Mouse (Mus musculus) urinary bladder, postnatal 10 days (tissue): ENCODE data around the gene Tlk1.

Source experiments
- DNase-seq: peaks from one replicate; pipeline ENCODE4 v3.0.0; 2022; ENCODE audit warnings: low spot score

Tlk1 gene

DNA sequence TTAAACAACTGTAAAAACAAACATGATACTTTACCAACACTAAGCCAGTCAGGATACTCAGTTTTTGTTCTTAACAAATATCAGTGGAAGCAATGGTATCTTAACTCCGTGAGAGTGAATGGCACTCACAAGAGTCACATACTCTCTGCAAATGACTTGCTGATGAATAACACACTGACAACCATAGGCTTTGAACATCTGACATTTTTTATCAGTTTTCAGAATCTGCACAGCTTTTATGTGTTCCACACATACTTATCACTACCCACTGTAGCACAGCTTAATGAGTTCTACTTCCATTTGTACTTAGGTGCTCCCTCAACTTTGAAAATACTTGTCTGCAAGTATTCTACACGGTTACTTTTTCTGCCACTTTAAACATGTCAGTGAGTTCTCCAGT, 35.3 kb downstream of the Tlk1 start:
- no peak for DNase-seq

DNA sequence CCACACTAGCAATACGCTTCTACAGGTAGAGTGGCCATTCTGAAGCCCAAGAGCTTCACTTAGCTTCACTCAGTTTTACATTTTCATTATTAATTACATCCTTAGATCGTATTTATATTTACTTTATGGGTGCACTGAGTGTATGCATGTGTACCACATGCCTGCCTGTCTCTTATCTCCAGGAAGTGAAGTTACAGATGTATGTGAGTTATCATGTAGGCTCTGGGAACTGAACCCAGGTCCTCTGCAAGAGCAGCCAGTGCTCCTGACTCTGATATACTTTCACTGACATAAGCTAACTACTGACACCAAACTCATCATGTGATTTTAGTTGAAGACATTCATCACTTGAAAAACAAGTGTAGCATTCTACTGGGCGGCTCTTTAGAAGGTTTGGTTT, 36.2 kb downstream of the Tlk1 start:
- DNase-seq: no peak

DNA sequence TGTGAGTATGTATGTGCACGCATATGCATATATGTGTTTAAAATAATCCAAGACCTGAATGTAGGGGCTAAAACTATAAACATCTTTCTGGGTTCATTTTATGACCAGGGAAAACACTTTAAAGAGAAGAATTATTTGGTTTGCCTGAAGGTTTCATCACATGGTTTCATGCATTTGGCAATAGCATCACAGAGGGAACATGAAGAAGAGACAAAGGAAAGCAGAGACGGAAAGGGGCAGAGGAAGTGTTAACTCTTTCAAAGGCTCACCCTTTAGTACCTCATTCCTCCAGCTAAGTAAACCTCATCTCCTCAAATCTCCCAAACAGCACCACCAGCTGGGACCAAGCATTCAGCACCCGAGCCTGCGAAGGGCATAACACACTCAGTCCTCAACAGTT, 41.1 kb downstream of the Tlk1 start:
- DNase-seq: no peak

DNA sequence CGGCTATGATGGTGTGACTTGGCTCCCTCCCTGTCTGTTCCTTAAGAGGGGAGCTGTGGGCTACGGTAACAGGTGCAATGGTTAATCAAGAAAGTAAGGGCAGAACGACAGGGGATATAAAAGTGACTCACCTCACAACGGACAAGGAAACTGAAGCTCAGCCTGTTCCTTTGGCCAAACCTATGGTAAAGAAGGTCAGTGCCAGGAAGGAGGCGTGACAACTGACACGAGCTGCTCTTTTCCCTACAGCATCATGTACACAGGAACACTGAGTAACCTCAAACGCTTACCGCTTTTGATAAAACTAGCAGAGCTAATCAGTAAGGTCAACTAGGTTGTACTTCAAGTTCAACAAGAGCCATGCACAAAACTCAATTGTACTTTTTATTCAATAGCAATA, 42.0 kb downstream of the Tlk1 start:
- no peak for DNase-seq

DNA sequence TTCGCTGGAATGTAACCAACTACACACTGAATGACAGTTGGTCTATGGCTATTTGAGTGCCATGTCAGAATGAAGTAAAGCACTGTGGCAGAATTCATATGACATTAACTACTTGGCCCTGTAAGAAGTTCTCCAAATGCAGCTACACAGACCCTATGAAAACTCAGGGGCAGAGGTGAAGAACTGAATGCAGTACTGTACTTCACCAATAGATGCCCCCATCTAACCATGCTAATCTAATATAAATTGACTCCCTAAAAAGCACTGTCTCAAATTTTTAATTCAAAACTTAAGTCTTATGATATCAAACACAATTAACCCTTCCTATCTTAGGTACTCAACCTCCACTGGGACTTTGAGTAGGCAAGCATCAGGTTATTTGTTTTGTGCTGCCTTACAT, 45.9 kb downstream of the Tlk1 start:
- no peak for DNase-seq

DNA sequence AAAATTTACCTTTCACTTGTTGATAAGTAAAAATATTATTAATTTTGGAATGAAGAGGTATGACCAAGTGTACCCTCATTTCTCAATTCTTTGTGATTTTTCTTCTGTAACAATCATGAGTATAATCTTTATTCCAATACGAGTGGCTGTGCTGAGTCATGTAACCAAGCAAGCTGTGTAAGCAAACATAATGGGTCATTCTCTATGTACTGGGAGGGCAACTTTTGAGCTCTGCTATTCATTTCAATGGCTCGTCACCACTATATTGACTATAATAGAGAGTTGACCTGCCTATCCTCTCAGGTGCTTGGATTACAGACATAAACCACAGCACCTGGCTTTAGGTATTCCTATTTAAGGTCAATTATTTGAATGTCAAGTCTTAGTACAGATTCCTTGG, 48.8 kb downstream of the Tlk1 start:
- no peak for DNase-seq

DNA sequence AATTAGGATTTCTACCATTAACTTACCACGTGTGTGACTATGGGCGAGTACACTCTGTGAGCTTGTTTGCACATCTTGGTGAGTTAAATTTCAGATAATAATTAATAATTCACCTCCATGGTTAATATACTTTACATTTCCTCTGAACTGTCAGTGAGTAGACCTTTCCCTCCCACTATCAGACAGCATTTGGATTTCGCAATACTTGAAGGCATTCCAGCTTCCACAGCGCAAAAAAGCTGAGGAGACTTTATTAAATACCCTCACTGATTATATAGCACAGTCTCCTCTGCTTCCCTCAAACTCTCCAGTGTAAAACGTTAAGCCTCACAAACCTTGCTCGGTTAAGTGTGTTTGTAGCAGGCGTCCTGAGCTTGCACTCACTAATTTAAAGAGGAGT, 60.8 kb downstream of the Tlk1 start:
- DNase-seq: no peak

DNA sequence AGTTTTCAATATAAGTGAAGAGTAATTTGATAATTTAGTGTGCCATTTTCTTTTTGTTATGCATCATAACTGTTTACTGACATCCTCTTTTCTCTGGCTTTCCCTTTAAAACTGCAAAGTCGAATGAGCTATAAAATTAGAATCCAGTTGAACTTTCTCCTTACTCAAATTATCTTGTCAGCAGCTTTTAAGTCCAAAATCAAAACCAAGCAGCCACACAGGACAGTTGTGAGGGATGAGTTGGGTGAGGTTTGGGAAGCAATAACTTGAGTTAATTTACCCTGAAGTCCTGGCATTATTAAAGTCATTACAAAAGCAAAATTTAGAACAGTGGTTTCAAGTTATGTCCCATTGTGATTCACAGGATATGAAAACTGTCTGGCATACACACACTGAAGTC, 62.8 kb downstream of the Tlk1 start:
- no peak for DNase-seq

DNA sequence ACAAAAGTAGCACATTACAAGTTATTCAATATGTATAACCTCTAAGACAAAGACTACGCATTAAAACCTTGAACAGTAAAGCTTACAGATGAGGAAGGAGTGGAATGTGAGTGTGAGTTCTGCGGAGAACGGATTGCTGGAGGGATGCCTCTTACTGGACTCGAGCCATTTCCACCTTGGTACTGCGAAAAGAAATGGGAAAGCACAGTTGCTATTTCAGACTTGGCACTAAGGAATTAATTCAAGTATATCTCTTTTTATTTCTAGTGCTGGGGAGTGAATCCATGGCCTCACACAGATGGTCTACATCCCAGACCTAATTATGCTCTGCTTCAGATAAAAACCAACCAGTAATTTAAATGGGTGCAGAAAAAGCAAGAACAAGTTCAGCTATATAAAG, 73.4 kb downstream of the Tlk1 start:
- DNase-seq: no peak

DNA sequence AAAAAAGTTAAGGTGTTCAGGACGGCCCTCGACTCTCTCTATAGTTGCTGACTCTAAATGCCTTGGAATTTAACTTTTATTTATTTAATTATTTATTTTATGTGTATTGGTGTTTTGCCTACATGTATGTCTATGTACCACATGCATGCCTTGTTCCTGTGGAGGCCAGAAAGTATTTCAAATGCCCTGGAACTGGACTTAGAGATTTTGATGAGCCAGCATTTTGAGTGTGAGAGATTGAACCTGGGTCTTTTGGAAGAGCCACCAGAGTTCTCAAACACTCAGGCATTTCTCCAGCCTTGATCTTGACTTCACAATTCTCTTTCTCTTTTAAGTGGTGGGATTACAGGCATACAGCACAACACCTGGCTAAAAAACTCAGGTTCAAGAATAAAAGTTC, 73.9 kb downstream of the Tlk1 start:
- DNase-seq: no peak

DNA sequence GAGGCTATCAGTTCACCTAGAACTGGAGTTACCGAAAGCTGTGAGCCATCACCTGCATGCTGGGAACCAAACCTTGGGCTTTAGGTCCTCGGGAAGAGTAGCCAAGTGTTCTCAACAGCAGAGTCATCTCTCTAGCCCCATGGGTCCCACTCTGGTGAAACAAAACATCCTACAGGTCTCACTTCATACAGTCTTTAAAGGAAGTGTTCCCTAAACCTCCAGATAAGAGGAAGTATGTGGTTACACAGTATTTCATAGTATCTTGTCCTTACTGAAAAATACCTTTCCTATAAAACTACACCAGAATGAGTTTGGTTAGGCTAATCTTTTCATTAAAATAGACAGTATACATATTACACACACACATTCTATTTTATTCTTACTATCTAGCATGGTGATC, 82.9 kb downstream of the Tlk1 start:
- DNase-seq: no peak

DNA sequence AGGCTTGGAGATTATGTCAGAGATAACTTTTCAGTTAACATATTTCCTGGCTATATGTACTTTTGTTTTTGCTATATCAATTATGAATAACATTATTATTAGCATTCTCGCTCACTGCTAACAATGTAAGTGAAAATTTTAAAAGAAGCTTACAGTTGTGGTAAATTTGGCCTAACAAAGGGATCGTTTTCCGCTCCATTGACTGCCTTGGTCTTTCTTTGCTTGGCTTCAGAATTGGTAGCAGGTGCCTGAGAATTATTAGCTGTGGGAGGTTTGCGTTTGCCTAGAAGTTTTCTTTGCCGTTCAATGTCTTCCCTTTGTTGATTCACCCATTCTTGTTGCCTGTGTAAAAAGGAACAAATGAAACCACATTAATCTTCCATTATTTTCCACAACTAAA, 83.6 kb downstream of the Tlk1 start:
- DNase-seq: no peak

DNA sequence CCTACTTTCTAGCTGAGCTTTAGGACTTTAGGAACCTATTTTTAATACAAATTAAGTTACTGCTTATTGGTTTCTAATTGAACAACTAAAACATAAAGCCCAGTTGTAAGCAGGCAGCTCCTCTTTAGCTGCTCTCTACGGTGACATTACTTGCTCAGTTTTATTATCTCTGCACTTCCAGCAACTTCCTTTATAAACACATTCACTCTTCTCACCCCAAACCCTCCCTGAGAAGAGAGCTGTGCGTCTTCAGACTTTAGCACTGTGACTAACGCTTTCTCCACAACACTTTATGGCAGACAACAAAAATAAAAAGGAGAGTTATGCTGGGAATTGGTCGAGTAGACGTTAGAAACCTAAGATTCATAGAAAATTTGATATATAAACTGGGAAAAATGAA, 89.5 kb downstream of the Tlk1 start:
- DNase-seq: no peak

DNA sequence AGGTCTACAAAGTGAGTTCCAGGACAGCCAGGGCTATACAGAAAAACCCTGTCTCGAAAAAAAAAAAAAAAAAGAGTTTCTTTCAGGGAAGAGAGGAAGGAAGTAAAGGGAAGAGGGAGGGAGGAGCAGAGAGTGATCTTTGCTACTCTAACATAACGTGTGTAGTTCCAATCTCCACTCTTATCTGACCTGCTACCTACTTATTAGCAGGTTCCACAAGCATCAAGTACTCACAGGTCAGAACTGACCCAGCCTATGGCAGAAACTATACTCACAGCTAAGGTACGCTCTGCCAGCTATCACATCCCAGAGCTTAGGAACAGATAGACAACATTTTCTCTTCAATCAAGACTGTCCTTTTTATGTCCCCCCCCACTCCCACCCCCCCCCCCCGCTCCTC, 90.0 kb downstream of the Tlk1 start:
- no peak for DNase-seq

DNA sequence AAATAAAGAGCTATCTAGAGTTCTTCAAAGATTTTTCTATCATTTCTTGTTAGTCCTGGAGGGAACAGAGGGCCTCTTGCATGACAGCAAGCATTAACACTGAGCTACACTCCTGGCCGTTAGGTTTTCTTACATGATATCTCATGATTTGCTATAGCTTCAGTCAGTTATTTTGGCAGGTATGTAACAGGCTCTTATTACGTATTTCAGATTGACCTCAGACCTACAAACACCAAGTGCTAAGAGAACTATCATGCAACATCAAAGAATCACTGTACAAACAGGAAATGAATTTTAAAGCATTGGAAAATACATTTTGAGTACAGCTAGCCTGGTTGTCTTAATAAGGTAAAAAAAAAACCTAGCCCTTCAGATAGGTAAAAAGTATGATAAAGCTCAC, 98.4 kb downstream of the Tlk1 start:
- DNase-seq: no peak

DNA sequence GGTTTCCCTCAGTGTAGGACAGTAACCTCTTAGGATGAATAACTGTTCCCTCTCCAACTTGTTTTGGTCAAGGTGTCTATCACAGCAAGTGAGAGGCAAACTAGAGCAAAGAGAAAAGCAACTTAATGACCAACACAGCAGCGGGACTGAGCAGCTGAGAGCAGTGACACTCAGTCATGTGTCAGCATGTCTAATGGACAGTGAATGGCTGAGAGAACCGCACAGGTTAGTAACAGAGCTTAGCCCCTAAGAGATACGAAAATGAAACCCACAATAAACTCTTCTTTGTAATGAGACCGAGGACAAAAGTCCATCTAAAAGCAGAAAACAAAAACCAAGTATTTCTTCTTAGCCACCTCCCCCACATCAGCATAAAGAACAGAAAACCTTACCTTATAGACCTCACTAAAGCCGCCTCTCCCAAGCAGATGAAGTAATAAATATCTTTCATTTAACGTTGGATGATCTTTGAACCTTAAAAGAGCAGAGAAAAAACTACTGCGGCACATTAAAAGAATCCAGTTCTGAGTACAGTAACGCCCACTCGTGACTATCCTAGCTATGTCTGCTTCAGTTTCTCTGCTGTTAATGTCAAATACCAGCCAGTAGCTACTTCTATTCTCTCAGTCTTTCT, 101.8 kb downstream of the Tlk1 start:
- DNase-seq: no peak

DNA sequence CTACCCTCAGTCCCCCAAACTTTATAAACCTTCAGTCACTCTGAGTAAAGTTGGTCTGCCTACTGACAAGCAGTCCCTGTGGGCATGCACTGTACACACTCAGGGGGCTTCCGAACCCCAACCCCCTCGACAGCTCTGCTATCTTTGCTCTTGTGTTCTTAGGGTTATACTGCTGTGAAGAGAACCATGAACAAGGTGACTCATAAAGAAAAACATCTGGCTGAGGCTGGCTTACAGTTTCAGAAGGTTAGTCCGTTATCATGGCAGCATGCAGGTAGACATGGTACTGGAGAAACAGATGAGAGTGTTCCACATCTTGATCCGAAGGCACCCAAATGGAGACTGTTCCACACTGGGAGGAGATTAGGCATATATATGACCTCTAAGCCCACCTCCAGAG, 114.7 kb downstream of the Tlk1 start:
- DNase-seq: no peak

DNA sequence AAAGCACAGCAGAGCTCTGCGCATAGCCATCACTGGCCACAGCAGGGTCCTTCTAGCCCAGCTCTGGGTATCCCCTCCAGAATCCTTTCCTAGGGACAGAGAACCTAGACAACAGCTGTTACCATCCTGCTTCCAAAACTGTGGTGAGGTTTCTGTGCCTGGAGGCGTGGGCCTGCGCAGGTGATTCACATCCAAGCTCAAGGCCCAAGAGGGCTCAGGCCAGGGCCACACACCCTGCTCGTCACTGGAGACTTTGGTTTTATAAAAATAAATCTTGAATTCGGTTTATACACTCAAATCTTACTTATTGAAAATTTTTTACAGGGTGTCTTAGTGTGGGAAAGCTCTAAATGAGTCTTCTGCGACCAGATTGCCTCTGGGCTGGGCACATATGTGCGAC, 115.3 kb downstream of the Tlk1 start:
- DNase-seq: no peak

DNA sequence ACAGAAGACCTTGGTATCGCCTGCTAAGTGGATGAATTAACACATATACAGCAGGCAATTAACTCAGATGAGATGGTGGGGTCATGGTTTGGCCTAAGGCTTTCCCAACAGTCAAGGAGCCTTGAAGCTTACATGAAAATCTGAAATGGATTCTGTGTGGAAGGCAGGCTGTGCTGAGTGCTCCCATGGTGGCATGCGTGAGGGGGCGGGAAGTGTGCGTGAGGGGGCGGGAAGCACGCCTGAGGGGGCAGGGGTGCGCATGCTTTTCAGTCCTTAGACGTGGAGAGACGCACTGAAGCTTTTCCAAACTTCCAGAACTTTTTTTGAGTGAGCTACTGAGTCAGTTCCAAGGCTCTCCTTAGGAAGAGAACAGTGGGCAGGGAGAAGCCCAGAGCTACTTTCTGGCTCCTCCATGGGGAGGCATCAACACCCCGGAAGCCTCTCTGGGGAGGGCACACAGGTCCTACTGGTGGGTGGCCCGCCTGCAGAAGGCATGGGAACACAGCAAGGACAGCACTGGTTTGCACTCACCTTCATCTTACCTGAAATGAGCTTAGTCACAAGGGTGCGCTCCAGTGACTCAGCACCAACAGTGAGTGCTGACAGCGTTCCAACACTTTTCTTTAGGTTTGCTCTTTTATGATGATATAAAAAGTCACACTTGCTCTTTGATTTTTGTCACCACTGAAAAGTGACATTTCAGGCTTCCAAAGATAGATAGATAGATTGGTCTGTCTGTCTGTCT, 116.4 kb downstream of the Tlk1 start:
- DNase-seq: no peak

DNA sequence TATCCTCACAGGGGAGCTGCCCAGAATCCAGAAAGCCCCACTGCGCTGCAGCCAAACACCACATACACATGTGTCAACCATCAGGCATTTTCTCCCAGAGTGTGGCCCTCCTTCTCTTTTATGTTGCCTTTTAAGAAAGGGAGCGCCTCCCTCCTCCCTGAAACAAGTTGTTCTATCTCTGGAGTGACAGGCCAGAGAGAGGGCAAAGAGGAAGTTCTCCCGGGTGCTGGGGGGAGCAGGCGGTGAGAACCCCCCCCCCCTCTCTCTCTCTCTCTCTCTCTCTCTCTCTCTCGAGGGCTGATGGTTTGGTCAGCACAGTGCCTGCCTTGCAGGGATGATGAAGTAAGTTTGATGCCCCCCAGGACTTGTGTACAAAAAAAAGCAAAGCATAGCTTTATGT, 123.1 kb downstream of the Tlk1 start:
- DNase-seq: no peak

DNA sequence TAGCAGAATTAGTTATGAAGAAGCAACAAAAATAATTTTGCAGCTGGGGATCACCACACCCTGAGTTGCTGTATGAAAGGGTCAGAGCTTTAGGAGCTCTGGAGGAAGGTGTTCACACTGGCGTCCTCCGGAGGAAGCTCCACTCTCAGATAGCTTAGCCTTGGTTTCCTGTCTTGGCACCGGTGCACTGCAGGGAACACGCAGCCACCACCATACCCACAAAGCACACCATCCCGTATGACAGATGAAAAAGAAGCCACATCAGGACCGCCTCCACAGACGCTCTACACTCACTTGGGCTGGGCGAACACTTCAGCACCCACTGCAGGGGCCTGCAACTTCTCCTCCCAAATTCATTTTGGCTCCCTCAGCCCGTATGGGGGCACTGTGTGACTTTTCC, 124.0 kb downstream of the Tlk1 start:
- no peak for DNase-seq

DNA sequence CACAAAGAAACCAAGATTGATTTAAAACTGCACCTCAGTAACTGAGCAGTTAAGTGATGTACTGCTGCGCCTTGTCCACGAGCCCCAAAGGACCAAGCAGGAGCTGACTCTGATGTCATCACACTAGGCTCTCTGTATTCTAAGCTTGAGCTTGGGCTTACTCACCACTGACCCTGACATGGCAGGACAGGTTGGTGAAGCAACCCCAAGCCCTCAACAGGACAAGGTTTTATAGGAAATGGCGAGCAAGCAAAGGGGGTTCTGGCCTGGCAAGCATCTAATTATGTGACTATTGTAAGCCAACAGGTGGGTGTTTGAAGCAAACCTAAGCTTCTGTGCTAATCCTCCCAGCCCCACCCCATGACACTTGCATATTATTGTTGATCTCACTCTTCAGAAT, 124.7 kb downstream of the Tlk1 start:
- no peak for DNase-seq

DNA sequence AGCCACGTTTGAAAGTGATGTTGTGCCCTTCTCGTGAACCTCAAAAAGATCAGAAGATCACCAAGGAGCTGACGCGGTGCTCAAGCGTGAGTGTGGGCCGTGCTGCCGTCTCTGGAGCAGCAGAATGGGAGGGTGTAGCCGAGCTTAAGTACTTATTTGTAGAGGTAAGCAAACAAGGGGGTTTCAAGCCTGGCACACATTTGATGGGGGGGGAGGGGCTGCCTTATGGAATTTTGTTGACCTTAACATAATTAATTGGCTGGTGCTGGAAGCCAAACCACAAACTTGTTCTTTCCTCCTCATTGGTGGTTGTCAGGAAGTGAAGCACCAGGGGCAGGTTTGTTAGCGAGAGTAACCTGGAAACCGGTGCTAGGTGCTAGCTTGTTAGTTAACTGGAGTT, 129.8 kb downstream of the Tlk1 start:
- DNase-seq: no peak

DNA sequence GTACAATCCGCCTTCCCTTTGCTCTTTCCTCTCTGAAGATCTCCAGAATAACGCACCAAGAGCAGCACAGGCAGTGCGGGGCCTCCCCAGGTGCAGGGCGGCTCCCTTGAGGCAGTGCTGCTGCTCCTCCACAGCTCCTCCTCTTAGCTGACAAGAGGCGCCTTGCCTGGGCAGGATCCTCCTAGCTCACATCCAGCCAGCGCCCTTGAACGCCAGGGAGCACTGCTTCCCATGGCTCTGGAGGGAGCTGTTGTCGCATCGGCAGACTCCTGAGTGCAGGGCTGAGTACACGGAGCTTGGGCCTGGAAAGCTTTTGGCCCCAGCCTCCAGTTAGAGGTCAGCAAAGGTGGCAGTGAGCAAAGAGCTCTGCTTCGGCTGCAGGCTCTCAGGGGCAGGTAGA, 135.3 kb downstream of the Tlk1 start:
- DNase-seq: no peak
